Mouse (Mus musculus) heart, embryonic 16.5 days (tissue): ENCODE results near the gene Cnfn. TPM values are rescaled to one million over a fixed set of nuclear protein-coding genes. Genes with fewer than 3 reads are reported as not detected.

Source experiments
- ATAC-seq: fragments of 200-750 bp; cut with Nextera tagmentation; replicated peaks from 2 replicates; pipeline ENCODE4 v1.8.0; 2017; ENCODE audit warnings: moderate number of reproducible peaks; ENCODE audit not compliant: insufficient read depth, low FRiP score; ENCODE audit errors: extremely low read depth
- H3K27ac ChIP-seq: fragments of 300-500 bp; sonication (generic); 2 replicates; pipeline ENCODE4 v1.5.1; 2014; ENCODE audit warnings: mild to moderate bottlenecking, low read length, control low read depth, moderate library complexity
- H3K27me3 ChIP-seq: fragments of 300-500 bp; sonication (generic); 2 replicates; pipeline ENCODE4 v1.6.1; 2014; ENCODE audit warnings: low read length, mixed read lengths; ENCODE audit not compliant: control insufficient read depth, insufficient read depth
- H3K36me3 ChIP-seq: fragments of 300-500 bp; sonication (generic); 2 replicates; pipeline ENCODE4 v1.6.1; 2014; ENCODE audit not compliant: control insufficient read depth, insufficient read depth
- H3K4me1 ChIP-seq: fragments of 300-500 bp; sonication (generic); 2 replicates; pipeline ENCODE4 v1.6.1; 2014; ENCODE audit warnings: low read length, mixed read lengths; ENCODE audit not compliant: control insufficient read depth, insufficient read depth
- H3K4me2 ChIP-seq: fragments of 300-500 bp; sonication (generic); 2 replicates; pipeline ENCODE4 v1.6.1; 2014; ENCODE audit warnings: low read depth, mild to moderate bottlenecking, control low read depth, low read length
- H3K4me3 ChIP-seq: fragments of 300-500 bp; sonication (generic); 2 replicates; pipeline ENCODE4 v1.5.1; 2014; ENCODE audit warnings: mild to moderate bottlenecking, control low read depth, low read length
- H3K9ac ChIP-seq: fragments of 300-500 bp; sonication (generic); 2 replicates; pipeline ENCODE4 v1.6.1; 2014; ENCODE audit warnings: low read length, control low read depth
- H3K9me3 ChIP-seq: fragments of 300-500 bp; sonication (generic); replicated peaks from 2 replicates; pipeline ENCODE4 v1.6.1; 2016; ENCODE audit warnings: low read length; ENCODE audit not compliant: control insufficient read depth
- WGBS: fragments of 180-500 bp; shearing (Covaris S2); extraction: QIAGEN DNeasy Blood & Tissue Kit; methylation state at CpG from one replicate; pipeline ENCODE4 v1.1.7; 2014; 5-methylcytosine and 5-hydroxymethylcytosine counted together
- polyA plus RNA-seq: library from polyadenylated mRNA; unstranded; fragments of >200 nt; fragmentation: Nextera tagmentation; extraction: Ambion mirVana; gene quantifications from 2 replicates; pipeline ENCODE4 v1.2.1, GENCODE M21; 2015

Gene Cnfn
- polyA plus RNA-seq, 1 experiment from 2014 or later, result 0.87 TPM

- no peak overlapping the region for H3K27ac ChIP-seq
- H3K27me3 ChIP-seq, result no peaks in the 10 kb centered on the region
- no peak overlapping the region for H3K4me3 ChIP-seq
- no peak overlapping the region for H3K9ac ChIP-seq
- peaks cover 22% of the 10 kb centered on the region; the same call in 1 of the 2 replicates for H3K36me3 ChIP-seq
- no peak for ATAC-seq
- peaks cover 43% of the 10 kb centered on the region for H3K4me1 ChIP-seq
- 80% methylated on average over 9 of the region's 9 CpGs for WGBS
- no peak overlapping the region for H3K4me2 ChIP-seq
- no peaks in the 10 kb centered on the region for H3K9me3 ChIP-seq
These were observed 15.3 kb upstream of the Cnfn start for GRCm38 (mm10) chr7:25384818-25385217.

GRCm38 (mm10) chr7:25384318-25384717, 14.8 kb upstream of the Cnfn start:
- Histone ChIP-seq H3K36me3 (peaks cover 22% of the 10 kb centered on the region; the same call in 1 of the 2 replicates), H3K27me3 (no peaks in the 10 kb centered on the region)

GRCm38 (mm10) chr7:25383891-25384290, 14.4 kb upstream of the Cnfn start:
- Histone ChIP-seq H3K27ac (no peak overlapping the region), H3K4me1 (peaks cover 40% of the 10 kb centered on the region), H3K9ac (no peak overlapping the region), H3K9me3 (no peaks in the 10 kb centered on the region), H3K4me3 (no peak overlapping the region), H3K27me3 (no peaks in the 10 kb centered on the region), H3K4me2 (no peak overlapping the region), H3K36me3 (peaks cover 22% of the 10 kb centered on the region; the same call in 1 of the 2 replicates)
- no peak for ATAC-seq
- 77% methylated on average over 4 of the region's 4 CpGs for WGBS

More at GRCm38 (mm10) chr7:25384318-25384717, 14.8 kb upstream of the Cnfn start:
- H3K9me3 ChIP-seq, result no peaks in the 10 kb centered on the region
- no peak overlapping the region for H3K4me2 ChIP-seq
- H3K9ac ChIP-seq, result no peak overlapping the region
- H3K27ac ChIP-seq, result no peak overlapping the region
- peaks cover 40% of the 10 kb centered on the region for H3K4me1 ChIP-seq
- ATAC-seq, result no peak
- no peak overlapping the region for H3K4me3 ChIP-seq
- 87% methylated on average over 13 of the region's 13 CpGs for WGBS

GRCm38 (mm10) chr7:25383385-25383784, 13.9 kb upstream of the Cnfn start:
- H3K9ac ChIP-seq, result no peak overlapping the region
- H3K27ac ChIP-seq, result no peak overlapping the region
- no peaks in the 10 kb centered on the region for H3K27me3 ChIP-seq
- no peak overlapping the region for H3K4me3 ChIP-seq
- WGBS, result 94% methylated on average over 7 of the region's 7 CpGs
- ATAC-seq, result no peak
- no peak overlapping the region for H3K4me2 ChIP-seq
- H3K36me3 ChIP-seq, result peaks cover 22% of the 10 kb centered on the region; the same call in 1 of the 2 replicates
- H3K4me1 ChIP-seq, result peaks cover 40% of the 10 kb centered on the region
- no peaks in the 10 kb centered on the region for H3K9me3 ChIP-seq

- Histone ChIP-seq H3K9ac (no peak overlapping the region), H3K27me3 (no peaks in the 10 kb centered on the region), H3K4me1 (peaks cover 36% of the 10 kb centered on the region), H3K4me3 (no peak overlapping the region), H3K9me3 (no peaks in the 10 kb centered on the region), H3K36me3 (peaks cover 16% of the 10 kb centered on the region; the same call in 1 of the 2 replicates), H3K4me2 (no peak overlapping the region), H3K27ac (no peak overlapping the region)
- ATAC-seq, result no peak
These were observed 13.0 kb upstream of the Cnfn start for GRCm38 (mm10) chr7:25382541-25382940.

- H3K9me3 ChIP-seq, result no peaks in the 10 kb centered on the region
- H3K4me2 ChIP-seq, result no peak overlapping the region
- no peak overlapping the region for H3K27ac ChIP-seq
- ATAC-seq, result no peak
- 38% methylated on average over 3 of the region's 3 CpGs for WGBS
- H3K4me1 ChIP-seq, result peaks cover 34% of the 10 kb centered on the region
- no peak overlapping the region for H3K9ac ChIP-seq
- no peak overlapping the region for H3K4me3 ChIP-seq
- H3K27me3 ChIP-seq, result no peaks in the 10 kb centered on the region
- peaks cover 16% of the 10 kb centered on the region; the same call in 1 of the 2 replicates for H3K36me3 ChIP-seq
These were observed 11.8 kb upstream of the Cnfn start for GRCm38 (mm10) chr7:25381284-25381680.

GRCm38 (mm10) chr7:25380392-25381283, 11.1 kb upstream of the Cnfn start:
- H3K27ac ChIP-seq, result no peak overlapping the region; the same call in 1 of the 2 replicates

GRCm38 (mm10) chr7:25379551-25380351, 10.2 kb upstream of the Cnfn start:
- H3K27me3 ChIP-seq, result no peaks in the 10 kb centered on the region
- WGBS, result 5% methylated on average over 42 of the region's 42 CpGs
- H3K4me2 ChIP-seq, result peak overlapping the region; percentile 83
- H3K4me3 ChIP-seq, result peak overlapping the region; percentile 52
- peak overlapping the region; percentile 75 for H3K9ac ChIP-seq
- peak overlapping the region; percentile 63 for H3K27ac ChIP-seq
- H3K4me1 ChIP-seq, result peaks cover 25% of the 10 kb centered on the region
- H3K36me3 ChIP-seq, result peaks cover 11% of the 10 kb centered on the region; the same call in 1 of the 2 replicates
- no peaks in the 10 kb centered on the region for H3K9me3 ChIP-seq
- ATAC-seq, result peak; percentile 70

More at GRCm38 (mm10) chr7:25380392-25381283, 11.1 kb upstream of the Cnfn start:
- ATAC-seq, result no peak
- Histone ChIP-seq H3K4me3 (peak overlapping the region; percentile 52), H3K9ac (peak overlapping the region; percentile 75), H3K36me3 (peaks cover 16% of the 10 kb centered on the region; the same call in 1 of the 2 replicates), H3K4me2 (peak overlapping the region; percentile 83), H3K27me3 (no peaks in the 10 kb centered on the region), H3K9me3 (no peaks in the 10 kb centered on the region), H3K4me1 (peaks cover 30% of the 10 kb centered on the region)
- 60% methylated on average over 18 of the region's 18 CpGs for WGBS
